Mouse (Mus musculus): Measurements from ENCODE around the gene Dvl3. TPM values are rescaled to one million over a fixed set of nuclear protein-coding genes. Genes with fewer than 3 reads are reported as not detected.

Dvl3 gene
- polyA plus RNA-seq, 1 experiment from 2014 or later, result 28.5 TPM

DNA sequence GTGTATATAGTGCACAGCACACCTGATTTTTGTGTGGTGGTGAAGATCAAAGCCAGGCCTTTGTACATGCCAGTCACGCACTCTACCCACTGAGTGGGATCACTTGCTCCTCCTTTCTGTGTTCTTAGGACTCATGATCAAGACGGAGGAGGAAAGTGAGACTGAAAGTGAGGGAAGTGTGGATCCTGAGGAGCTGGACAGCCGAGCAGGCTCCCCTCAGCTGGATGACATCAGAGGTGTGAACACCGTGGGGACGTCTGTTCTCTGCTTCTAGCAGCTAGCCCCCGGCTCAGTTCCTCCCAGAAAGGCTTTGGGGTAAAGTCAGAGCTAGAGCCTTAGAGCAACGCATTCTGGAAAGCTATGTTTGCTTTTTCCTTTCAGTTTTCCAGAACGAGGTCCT, 10.8 kb upstream of the Dvl3 start:
- Histone ChIP-seq H3K4me3 (no peak overlapping the region), H3K27me3 (ENCODE audit: low read depth, poor library complexity, severe bottlenecking) (no peaks in the 10 kb centered on the region), H3K4me1 (no peaks in the 10 kb centered on the region), H3K27ac (replicated peaks) (no peak overlapping the region), H3K9me3 (replicated peaks) (no peaks in the 10 kb centered on the region), H3K36me3 (peaks cover 100% of the 10 kb centered on the region)
- DNase-seq (ENCODE audit: low spot score), result no peak
- 87% methylated on average over 8 of the region's 8 CpGs for WGBS

DNA sequence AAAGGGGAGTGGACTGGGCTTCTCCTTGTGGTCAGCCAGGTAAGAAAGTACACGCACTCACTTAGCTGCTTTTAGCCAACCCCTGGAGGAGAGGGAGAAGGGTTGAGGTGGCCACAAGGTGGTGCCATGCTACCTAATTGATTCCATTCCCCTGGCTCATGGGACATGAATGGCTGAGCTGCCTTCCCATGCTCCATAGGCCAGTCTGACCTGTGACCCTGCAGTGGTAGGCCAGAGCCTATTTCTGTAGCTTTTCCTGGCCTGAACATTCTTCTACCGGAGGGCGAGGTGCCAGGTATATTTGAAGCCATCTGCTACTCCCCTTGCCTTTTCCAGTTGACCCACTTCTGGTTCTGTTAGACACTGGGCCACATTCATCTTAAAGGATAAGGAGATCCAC, 7.4 kb upstream of the Dvl3 start:
- peaks cover 74% of the 10 kb centered on the region for H3K36me3 ChIP-seq
- H3K27ac ChIP-seq (replicated peaks), result no peak overlapping the region
- peak; percentile 41 for DNase-seq (ENCODE audit: low spot score)
- no peaks in the 10 kb centered on the region for H3K4me1 ChIP-seq
- no peak overlapping the region for H3K4me3 ChIP-seq
- H3K9me3 ChIP-seq (replicated peaks), result no peaks in the 10 kb centered on the region
- H3K27me3 ChIP-seq (ENCODE audit: low read depth, poor library complexity, severe bottlenecking), result no peaks in the 10 kb centered on the region
- WGBS, result 83% methylated on average over 3 of the region's 3 CpGs

DNA sequence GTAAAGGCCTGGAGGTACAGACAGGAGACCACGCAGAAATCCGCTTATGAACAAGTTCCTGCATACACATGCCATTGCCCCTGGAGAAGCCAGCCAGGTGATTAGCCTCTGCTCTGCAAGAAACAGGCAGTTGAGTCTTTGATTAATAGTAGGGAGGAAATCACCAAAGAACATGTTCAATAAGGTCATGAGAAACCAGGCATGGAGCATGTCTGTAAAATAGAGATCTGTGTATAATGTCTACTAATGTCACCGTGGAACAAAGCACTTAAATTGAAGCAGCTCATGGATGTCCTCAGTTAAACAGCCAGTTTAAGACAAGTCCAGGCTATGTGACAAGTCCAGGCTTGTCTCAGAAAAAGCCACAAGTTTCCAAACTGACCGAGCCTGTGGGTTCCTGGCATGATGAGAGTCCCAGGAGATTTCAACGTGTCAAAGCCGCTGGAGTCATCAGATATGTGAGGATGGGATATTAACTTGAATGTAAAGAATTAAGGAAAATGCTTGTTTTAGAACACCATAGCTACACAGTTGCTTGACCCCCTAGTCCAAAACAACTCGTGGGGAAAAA, 5.4 kb upstream of the Dvl3 start:
- Histone ChIP-seq H3K9me3 (replicated peaks) (no peaks in the 10 kb centered on the region), H3K4me3 (no peak overlapping the region), H3K4me1 (peaks cover 3% of the 10 kb centered on the region), H3K27ac (replicated peaks) (no peak overlapping the region), H3K27me3 (ENCODE audit: low read depth, poor library complexity, severe bottlenecking) (no peaks in the 10 kb centered on the region), H3K36me3 (peaks cover 54% of the 10 kb centered on the region)
- WGBS, result 95% methylated on average over 7 of the region's 7 CpGs
- DNase-seq (ENCODE audit: low spot score), result no peak

DNA sequence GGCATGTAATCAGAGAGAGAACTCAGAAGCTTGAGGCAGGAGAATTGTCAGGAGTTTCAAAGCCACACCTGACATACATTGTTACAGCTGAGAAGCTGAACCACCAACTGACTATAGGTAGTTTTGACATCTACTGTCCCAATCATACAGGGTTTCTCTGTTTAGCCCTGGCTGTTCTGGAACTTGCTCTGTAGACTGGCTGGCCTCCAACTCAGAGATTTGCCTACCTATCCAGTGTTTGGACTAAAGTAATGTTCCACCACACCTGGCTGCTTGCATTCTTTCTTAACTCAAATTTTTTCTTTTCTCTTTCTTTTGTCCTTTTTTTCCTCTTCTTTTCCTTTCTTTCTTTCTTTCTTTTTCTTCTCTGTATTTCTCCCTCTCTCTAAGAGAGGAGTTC, 750 bp upstream of the Dvl3 start:
- Histone ChIP-seq H3K27ac (replicated peaks) (peak overlapping the region; percentile 96), H3K4me3 (peak overlapping the region; percentile 84), H3K4me1 (peaks cover 32% of the 10 kb centered on the region)

DNA sequence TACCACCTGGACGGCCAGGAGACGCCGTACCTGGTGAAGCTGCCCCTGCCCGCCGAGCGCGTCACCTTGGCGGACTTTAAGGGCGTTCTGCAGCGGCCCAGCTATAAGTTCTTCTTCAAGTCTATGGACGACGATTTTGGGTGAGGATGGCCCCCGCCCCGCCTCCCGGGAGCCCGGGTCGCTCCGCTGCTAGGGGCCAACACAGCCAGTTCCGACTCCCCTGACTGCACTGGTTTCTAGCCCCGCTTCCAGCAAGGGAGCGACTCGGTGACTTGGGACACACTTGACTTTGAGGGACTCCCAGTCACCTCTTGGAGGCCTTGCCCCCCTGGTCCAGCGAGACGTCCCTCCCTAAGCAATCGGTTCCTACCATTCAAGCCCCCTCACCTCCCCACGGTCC, 434 bp downstream of the Dvl3 start:
- H3K27me3 ChIP-seq (ENCODE audit: low read depth, poor library complexity, severe bottlenecking), result no peaks in the 10 kb centered on the region
- H3K4me1 ChIP-seq, result peaks cover 32% of the 10 kb centered on the region
- H3K27ac ChIP-seq (replicated peaks), result peak overlapping the region; percentile 96
- DNase-seq (ENCODE audit: low spot score), result no peak
- H3K9me3 ChIP-seq (replicated peaks), result no peaks in the 10 kb centered on the region
- peaks cover 30% of the 10 kb centered on the region for H3K36me3 ChIP-seq
- H3K4me3 ChIP-seq, result peak overlapping the region; percentile 84
- WGBS, result under 1% methylated on average over 26 of the region's 26 CpGs

More for the DNA sequence above, 750 bp upstream of the Dvl3 start:
- H3K36me3 ChIP-seq, result peaks cover 25% of the 10 kb centered on the region
- no peak for DNase-seq (ENCODE audit: low spot score)
- no peaks in the 10 kb centered on the region for H3K9me3 ChIP-seq (replicated peaks)
- H3K27me3 ChIP-seq (ENCODE audit: low read depth, poor library complexity, severe bottlenecking), result no peaks in the 10 kb centered on the region

DNA sequence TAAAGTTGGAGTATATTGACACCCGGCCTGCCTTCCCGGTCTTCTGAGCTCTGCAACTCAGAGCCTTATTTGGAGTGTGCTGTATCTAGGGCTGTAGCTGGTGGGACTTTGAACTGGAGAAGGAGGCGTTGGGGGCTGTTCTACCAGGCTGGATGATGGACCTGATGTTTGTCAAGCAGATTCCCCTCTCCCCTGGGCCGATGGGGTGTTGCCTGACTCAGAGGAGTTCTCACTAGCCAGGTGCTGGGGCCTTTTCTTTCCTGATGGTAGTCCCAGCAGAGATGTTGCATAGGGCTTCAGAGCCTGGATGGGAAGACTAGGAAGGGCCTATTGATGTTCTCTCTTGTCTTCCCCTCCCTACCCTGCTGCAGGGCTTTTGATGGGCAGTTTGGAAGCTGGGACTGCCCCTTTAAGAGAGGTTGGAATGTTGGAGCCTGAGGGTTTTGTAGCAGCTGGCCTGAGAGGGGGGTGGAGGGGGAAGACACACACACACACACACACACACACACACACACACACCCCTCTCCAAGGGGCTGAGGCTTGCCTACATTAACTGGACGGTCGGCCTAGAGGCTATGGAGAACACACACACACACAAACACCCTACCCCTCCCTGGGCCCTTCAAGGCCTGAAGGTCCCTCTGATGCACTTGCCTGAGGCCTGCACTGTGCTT, 1.1 kb downstream of the Dvl3 start:
- 2% methylated on average over 6 of the region's 6 CpGs for WGBS
- Histone ChIP-seq H3K4me3 (peak overlapping the region; percentile 84), H3K4me1 (peaks cover 32% of the 10 kb centered on the region), H3K27ac (replicated peaks) (peak overlapping the region; percentile 96), H3K36me3 (peaks cover 34% of the 10 kb centered on the region), H3K27me3 (ENCODE audit: low read depth, poor library complexity, severe bottlenecking) (no peaks in the 10 kb centered on the region), H3K9me3 (replicated peaks) (no peaks in the 10 kb centered on the region)
- peak; percentile 75 for DNase-seq (ENCODE audit: low spot score)

DNA sequence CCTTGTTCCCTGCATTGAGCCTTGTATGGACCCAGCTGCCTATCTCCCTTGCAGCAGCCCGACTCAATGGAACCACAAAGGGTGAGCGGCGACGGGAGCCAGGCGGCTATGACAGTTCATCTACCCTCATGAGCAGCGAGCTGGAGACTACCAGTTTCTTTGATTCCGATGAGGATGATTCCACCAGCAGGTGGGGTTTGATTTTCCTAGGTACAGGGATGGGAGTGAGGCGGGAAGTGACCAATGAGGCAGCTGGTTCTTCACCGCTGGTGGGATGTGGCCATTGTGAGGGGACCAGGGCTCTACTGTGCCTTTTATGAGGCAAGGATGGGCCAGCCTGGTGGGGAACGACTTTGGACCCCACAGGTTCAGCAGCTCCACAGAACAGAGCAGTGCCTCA, 7.1 kb downstream of the Dvl3 start:
- Histone ChIP-seq H3K9me3 (replicated peaks) (no peaks in the 10 kb centered on the region), H3K4me1 (peaks cover 15% of the 10 kb centered on the region), H3K4me3 (no peak overlapping the region), H3K36me3 (peaks cover 94% of the 10 kb centered on the region), H3K27ac (replicated peaks) (no peak overlapping the region), H3K27me3 (ENCODE audit: low read depth, poor library complexity, severe bottlenecking) (no peaks in the 10 kb centered on the region)
- WGBS, result 81% methylated on average over 10 of the region's 10 CpGs
- no peak for DNase-seq (ENCODE audit: low spot score)

DNA sequence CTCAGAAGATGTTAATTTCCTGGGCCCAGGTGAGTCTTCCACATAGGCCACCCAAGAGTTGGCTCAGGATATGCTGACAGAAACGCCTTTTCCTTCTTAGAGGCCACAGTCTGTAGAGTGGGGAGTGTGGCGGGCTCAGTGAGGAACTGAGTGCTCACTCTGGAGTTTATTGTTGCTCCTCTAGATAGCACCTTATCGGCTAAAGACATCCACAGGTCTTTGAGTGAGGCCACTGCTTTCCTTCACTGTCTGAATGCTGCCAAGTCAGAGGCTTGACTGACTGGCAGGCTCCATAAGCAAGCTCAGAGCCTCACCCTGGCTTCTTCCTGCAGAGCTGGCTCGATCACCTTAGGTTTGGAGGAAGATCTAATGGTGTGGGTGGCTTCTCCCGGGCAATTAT, 12.0 kb downstream of the Dvl3 start:
- H3K36me3 ChIP-seq, result peaks cover 99% of the 10 kb centered on the region
- no peaks in the 10 kb centered on the region for H3K27me3 ChIP-seq (ENCODE audit: low read depth, poor library complexity, severe bottlenecking)
- H3K4me1 ChIP-seq, result no peaks in the 10 kb centered on the region
- no peak overlapping the region for H3K4me3 ChIP-seq
- no peak for DNase-seq (ENCODE audit: low spot score)
- no peak overlapping the region for H3K27ac ChIP-seq (replicated peaks)
- H3K9me3 ChIP-seq (replicated peaks), result no peaks in the 10 kb centered on the region
- 88% methylated on average over 5 of the region's 5 CpGs for WGBS

DNA sequence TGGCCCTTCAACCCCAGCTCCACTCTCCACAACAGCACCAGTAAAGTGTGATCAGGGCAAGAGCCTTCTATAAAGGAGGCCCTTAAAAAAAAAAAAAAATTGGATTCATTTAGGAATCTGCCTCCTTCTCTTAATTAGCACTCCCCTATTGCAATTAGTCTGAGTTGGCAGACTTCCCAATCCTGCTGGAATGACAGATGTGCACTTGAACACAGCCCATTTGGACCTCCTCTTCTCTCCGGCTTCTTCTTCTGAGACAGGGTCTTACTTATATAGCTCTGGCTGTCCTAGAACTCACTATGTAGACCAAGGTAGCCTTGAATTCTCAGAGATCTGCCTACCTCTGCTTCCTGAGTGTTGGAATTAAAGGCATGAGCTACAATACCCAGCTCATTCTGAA, 12.6 kb downstream of the Dvl3 start:
- DNase-seq (ENCODE audit: low spot score), result no peak
- Histone ChIP-seq H3K36me3 (peaks cover 97% of the 10 kb centered on the region), H3K4me1 (no peaks in the 10 kb centered on the region), H3K9me3 (replicated peaks) (no peaks in the 10 kb centered on the region), H3K27me3 (ENCODE audit: low read depth, poor library complexity, severe bottlenecking) (no peaks in the 10 kb centered on the region), H3K27ac (replicated peaks) (no peak overlapping the region), H3K4me3 (no peak overlapping the region)
- WGBS, result 100% methylated on average over 1 of the region's 1 CpGs

DNA sequence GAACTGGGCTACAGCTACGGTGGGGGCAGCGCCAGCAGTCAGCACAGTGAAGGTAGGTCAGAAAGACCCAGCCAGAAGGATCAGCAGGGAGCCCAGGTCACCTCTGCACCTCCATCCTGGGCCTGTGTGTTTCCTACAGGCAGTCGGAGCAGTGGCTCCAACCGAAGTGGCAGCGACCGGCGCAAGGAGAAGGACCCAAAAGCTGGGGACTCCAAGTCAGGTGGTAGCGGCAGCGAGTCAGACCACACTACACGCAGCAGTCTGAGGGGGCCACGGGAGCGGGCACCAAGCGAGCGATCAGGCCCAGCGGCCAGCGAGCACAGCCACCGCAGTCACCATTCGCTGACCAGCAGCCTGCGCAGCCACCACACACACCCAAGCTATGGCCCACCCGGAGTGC, 14.2 kb downstream of the Dvl3 start:
- DNase-seq (ENCODE audit: low spot score), result no peak
- WGBS, result 95% methylated on average over 20 of the region's 20 CpGs
- peaks cover 82% of the 10 kb centered on the region for H3K36me3 ChIP-seq
- H3K4me1 ChIP-seq, result peaks cover 3% of the 10 kb centered on the region
- no peak overlapping the region for H3K27ac ChIP-seq (replicated peaks)
- H3K9me3 ChIP-seq (replicated peaks), result no peaks in the 10 kb centered on the region
- no peak overlapping the region for H3K4me3 ChIP-seq
- H3K27me3 ChIP-seq (ENCODE audit: low read depth, poor library complexity, severe bottlenecking), result no peaks in the 10 kb centered on the region

DNA sequence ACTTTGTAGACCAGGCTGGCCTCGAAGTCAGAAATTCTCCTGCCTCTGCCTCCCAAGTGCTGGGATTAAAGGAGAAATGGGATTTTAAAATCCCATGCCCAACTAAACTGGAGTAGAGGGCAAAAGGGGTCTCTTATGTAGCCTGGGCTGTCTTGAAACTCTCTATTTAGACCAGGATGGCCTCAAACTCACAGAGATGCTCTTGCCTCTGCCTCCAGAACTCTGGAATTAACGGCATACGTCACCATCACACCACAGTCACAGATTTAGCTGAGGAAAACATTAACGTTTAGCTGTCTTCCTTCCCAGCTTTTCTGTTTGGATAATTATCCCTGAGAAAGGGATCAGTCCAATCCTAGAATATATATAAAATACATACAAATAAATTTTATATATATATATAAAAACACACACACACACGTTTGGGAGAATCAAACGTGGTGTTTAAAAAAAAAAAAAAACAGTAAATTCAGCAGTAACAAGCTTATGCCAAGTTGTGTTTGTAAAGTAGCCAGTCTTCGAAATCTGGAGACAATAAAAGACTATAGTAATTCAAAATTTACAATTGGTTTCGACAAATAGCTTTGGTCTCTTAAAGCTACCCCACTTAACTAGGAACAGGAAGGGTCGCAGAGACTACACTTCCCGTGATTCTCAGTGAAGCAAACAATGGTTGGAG, 18.0 kb downstream of the Dvl3 start:
- no peak overlapping the region for H3K27ac ChIP-seq (replicated peaks)
- peak overlapping the region; percentile 78; the same call in 1 of the 2 replicates for H3K4me3 ChIP-seq
- 54% methylated on average over 10 of the region's 10 CpGs for WGBS
- peaks cover 29% of the 10 kb centered on the region for H3K4me1 ChIP-seq
- H3K9me3 ChIP-seq (replicated peaks), result no peaks in the 10 kb centered on the region
- DNase-seq (ENCODE audit: low spot score), result no peak
- peaks cover 66% of the 10 kb centered on the region for H3K36me3 ChIP-seq
- no peaks in the 10 kb centered on the region for H3K27me3 ChIP-seq (ENCODE audit: low read depth, poor library complexity, severe bottlenecking)

DNA sequence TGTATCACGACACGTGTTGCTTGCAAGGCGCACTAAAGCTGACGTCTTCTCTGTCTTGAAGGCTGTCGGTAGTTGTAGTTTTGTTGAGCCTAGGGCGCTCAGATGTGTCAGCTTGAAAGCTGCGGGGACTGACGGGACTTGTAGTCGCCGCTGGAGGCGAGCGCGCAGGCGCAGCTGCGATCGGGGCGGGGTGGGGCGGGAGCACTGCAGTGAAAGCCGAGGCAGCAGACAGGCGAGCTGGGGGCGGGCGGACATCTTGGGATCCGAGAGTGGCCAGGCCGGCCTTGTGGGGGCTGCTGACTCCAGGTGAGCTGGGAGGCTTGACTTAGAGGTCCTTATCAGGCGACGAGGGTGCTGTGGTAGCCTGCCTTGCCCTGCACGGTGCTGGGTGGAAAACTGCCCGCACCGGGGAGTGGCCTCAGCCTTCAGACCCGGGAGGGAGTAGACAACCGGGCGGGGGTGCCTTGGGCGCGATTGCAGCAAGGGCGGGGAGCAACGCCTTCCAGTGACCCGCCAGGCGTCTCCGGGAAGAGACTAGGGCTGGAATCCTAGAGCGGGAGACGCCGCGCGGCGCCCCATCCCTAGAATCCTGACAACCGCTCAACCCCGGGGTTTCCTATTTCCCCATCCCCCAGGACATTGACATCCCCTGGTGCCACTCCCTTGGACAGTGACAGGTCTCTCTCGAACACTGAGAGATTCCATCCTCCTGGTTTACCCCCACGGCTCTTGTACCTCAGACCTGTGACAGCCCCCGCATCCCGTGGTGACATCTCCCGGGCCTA, 18.7 kb downstream of the Dvl3 start, which contains the start of gene Ap2m1:
Gene Ap2m1, plus strand, starts transcription at position 183 of the 785 bp plus-strand sequence.
- peak; percentile 97 for DNase-seq (ENCODE audit: low spot score)
- no peaks in the 10 kb centered on the region for H3K9me3 ChIP-seq (replicated peaks)
- WGBS, result under 1% methylated on average over 52 of the region's 52 CpGs
- H3K27ac ChIP-seq (replicated peaks), result peak within 1 kb of the TSS; percentile 93
- H3K27me3 ChIP-seq (ENCODE audit: low read depth, poor library complexity, severe bottlenecking), result no peaks in the 10 kb centered on the region
- H3K4me3 ChIP-seq, result peak within 1 kb of the TSS; percentile 78
- peaks cover 66% of the 10 kb centered on the region for H3K36me3 ChIP-seq
- H3K4me1 ChIP-seq, result peaks cover 29% of the 10 kb centered on the region

Data from midbrain, embryonic 10.5 days (tissue).